Mouse (Mus musculus) lung, embryonic 16.5 days (tissue): ENCODE data around the gene Cd83. TPM values are rescaled to one million over a fixed set of nuclear protein-coding genes. Genes with fewer than 3 reads are reported as not detected.

Source experiments
- ATAC-seq: fragments of 200-750 bp; cut with Nextera tagmentation; 2 replicates; pipeline ENCODE4 v1.8.0; 2017; ENCODE audit warnings: low read depth, mild to moderate bottlenecking, moderate library complexity
- H3K27ac ChIP-seq: fragments of 300-500 bp; sonication (generic); 2 replicates; pipeline ENCODE4 v1.5.1; 2014; ENCODE audit warnings: mild to moderate bottlenecking, control low read depth, low read length
- H3K27me3 ChIP-seq: fragments of 300-500 bp; sonication (generic); 2 replicates; pipeline ENCODE4 v1.6.1; 2014; ENCODE audit warnings: low read depth, low read length, mixed read lengths; ENCODE audit not compliant: control insufficient read depth, insufficient read depth
- H3K36me3 ChIP-seq: fragments of 300-500 bp; sonication (generic); 2 replicates; pipeline ENCODE4 v1.6.1; 2014; ENCODE audit warnings: low read length; ENCODE audit not compliant: control insufficient read depth, insufficient read depth
- H3K4me1 ChIP-seq: fragments of 300-500 bp; sonication (generic); replicated peaks from 2 replicates; pipeline ENCODE4 v1.6.1; 2014; ENCODE audit warnings: low read length, mixed read lengths; ENCODE audit not compliant: control insufficient read depth, insufficient read depth
- H3K4me2 ChIP-seq: fragments of 300-500 bp; sonication (generic); 2 replicates; pipeline ENCODE4 v1.6.1; 2014; ENCODE audit warnings: low read depth, low read length, control low read depth
- H3K4me3 ChIP-seq: fragments of 300-500 bp; sonication (generic); 2 replicates; pipeline ENCODE4 v1.5.1; 2014; ENCODE audit warnings: mild to moderate bottlenecking, low read length, control low read depth
- H3K9ac ChIP-seq: fragments of 300-500 bp; sonication (generic); 2 replicates; pipeline ENCODE4 v1.6.1; 2014; ENCODE audit warnings: low read length, control low read depth
- H3K9me3 ChIP-seq: fragments of 300-500 bp; sonication (generic); 2 replicates; pipeline ENCODE4 v1.6.1; 2016; ENCODE audit warnings: low read length; ENCODE audit not compliant: control insufficient read depth
- WGBS: fragments of 180-500 bp; shearing (Covaris S2); extraction: QIAGEN DNeasy Blood & Tissue Kit; methylation state at CpG from one replicate; pipeline ENCODE4 v1.1.7; 2014; 5-methylcytosine and 5-hydroxymethylcytosine counted together
- polyA plus RNA-seq: library from polyadenylated mRNA; unstranded; fragments of >200 nt; fragmentation: Nextera tagmentation; extraction: Ambion mirVana; gene quantifications from 2 replicates; pipeline ENCODE4 v1.2.1, GENCODE M21; 2015

Gene Cd83
- polyA plus RNA-seq = 12.3 and 14.1 TPM in 2 replicates

DNA sequence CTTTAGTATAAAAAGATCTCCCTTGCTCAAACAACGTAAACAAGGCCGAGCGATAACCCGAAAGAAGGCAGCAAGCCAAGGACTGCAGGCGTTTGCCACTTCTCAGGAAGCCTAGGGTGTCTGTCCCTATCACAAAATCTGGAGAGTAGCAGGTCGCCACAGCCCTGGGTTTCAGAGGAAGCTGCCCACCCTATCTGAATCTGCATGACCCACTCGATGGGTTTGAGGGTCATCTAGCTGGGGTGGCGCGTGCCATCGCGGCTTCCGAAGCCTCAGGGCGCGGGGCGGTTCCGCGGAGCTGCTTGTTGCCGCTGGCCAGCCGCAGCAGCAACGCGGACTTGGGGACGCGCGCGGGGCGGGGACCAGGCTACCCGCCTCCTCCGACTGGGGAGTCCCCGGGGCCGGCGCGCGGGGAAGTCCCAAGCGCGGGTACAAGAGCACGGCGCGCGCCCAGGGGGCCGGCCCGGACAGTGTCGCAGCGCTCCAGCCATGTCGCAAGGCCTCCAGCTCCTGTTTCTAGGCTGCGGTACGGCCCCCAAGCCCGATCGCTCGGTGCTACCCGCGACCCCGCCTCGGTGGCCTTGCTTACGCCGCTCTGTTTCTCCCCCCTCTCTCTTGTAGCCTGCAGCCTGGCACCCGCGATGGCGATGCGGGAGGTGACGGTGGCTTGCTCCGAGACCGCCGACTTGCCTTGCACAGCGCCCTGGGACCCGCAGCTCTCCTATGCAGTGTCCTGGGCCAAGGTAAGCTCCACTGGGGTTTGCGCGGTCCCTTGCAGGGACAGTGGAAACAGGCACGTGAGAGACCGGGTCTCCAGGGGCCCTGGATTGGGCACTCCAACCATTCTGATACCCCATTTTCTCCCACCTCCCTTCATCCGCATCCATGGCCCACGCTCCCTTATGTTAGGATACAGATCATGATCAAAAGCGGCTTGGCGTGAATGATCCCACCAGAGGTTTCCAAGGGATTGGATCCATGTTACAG lies at the start of gene Cd83:
TSS of gene Cd83 (plus strand) at position 51 of the 987 bp plus-strand sequence.
- WGBS = 5% methylated on average over 67 of the region's 73 CpGs
- no peaks in the 10 kb centered on the region for H3K9me3 ChIP-seq
- H3K27me3 ChIP-seq = no peaks in the 10 kb centered on the region
- peak; percentile 88 for ATAC-seq
- H3K4me3 ChIP-seq = peak within 1 kb of the TSS; percentile 63
- no peaks in the 10 kb centered on the region for H3K36me3 ChIP-seq
- H3K4me1 ChIP-seq = peaks cover 25% of the 10 kb centered on the region
- H3K27ac ChIP-seq = peak within 1 kb of the TSS; percentile 29
- H3K4me2 ChIP-seq = peak within 1 kb of the TSS; percentile 97
- H3K9ac ChIP-seq = peak within 1 kb of the TSS; percentile 80

DNA sequence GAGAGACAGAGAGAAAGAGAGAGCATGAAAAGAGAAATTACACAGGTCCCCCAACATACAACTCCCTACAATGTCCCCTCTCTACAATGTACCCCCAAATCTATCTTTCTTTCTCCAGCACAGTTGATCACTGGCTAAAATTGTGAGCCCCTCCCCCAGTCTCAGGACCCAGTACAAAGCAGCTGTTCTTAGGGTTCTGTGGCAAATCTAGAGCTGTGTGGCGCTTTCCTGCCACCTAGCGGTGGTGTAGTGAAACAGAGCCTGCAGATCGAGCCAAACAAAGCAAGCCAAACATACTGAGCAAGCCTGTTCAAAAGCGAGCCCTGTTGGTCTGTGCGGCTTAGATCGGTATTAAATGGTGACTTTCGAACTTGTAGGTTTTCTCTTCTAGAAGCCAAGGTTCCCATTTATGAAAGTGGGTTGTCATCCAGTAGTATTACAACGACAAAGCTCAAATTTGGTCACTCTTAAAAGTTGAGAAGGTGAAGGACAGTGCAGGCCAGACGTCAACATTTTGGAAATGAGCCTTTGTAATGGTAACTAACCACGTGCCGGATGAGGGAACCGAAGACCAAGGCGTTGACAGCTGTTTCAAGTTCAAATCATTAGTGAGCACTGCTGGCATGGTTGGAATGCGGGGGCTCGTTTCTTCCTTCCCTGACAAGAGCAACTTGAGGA lies 44.8 kb upstream of the Cd83 start:
- Histone ChIP-seq H3K4me1 (peaks cover 3% of the 10 kb centered on the region; the same call in 1 of the 2 replicates), H3K27me3 (no peaks in the 10 kb centered on the region), H3K4me3 (no peak overlapping the region), H3K27ac (no peak overlapping the region), H3K4me2 (no peak overlapping the region), H3K9me3 (peaks cover 5% of the 10 kb centered on the region; the same call in 1 of the 2 replicates), H3K9ac (peak overlapping the region; percentile 44; the same call in 1 of the 2 replicates), H3K36me3 (no peaks in the 10 kb centered on the region)
- WGBS = 13% methylated on average over 15 of the region's 15 CpGs
- ATAC-seq = peak; percentile 88

DNA sequence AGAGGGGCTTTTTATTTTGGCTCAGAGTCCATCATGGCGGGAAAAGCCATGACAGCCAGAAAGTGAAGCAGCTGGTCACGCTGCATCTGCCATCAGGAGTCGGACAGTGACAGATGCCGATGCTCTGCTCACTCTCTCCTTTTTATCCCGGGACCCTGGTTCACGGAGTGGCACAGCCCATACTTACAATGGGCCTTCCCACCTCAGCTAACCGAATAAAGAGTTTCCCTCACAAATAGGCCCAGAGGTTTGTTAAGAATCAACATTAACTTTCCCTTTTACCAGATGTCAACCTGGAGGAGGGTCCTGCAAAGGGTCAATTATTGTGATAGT lies 44.3 kb upstream of the Cd83 start:
- Histone ChIP-seq H3K4me1 (peaks cover 3% of the 10 kb centered on the region; the same call in 1 of the 2 replicates), H3K4me2 (no peak overlapping the region), H3K27me3 (no peaks in the 10 kb centered on the region), H3K36me3 (no peaks in the 10 kb centered on the region), H3K9ac (no peak overlapping the region; the same call in 1 of the 2 replicates), H3K4me3 (no peak overlapping the region), H3K27ac (no peak overlapping the region), H3K9me3 (peaks cover 5% of the 10 kb centered on the region; the same call in 1 of the 2 replicates)
- ATAC-seq = no peak
- 55% methylated on average over 7 of the region's 7 CpGs for WGBS

DNA sequence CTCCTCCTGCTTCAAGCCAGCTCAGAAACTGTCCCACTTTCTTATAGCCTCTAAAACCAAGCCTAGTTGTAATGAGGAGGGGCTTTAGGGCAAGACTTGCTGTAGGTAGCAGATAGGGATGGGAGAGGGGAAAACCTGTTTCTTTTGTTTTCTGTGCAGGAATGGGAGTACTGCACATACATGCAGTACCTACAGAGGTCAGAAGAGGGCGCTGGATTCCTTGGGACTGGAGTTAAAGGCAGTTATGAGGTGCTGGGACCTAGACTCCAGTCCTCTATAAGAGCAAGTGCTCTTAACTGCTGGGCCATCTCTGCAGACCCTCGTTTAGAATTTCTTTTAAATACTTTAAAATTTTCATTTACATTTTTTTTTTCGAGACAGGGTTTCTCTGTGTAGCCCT lies 41.9 kb upstream of the Cd83 start:
- Histone ChIP-seq H3K27me3 (no peaks in the 10 kb centered on the region), H3K9me3 (peaks cover 5% of the 10 kb centered on the region; the same call in 1 of the 2 replicates), H3K36me3 (no peaks in the 10 kb centered on the region), H3K4me3 (no peak overlapping the region), H3K4me1 (peaks cover 3% of the 10 kb centered on the region; the same call in 1 of the 2 replicates), H3K4me2 (no peak overlapping the region), H3K9ac (no peak overlapping the region), H3K27ac (no peak overlapping the region)
- ATAC-seq = no peak
- WGBS = 58% methylated on average over 3 of the region's 3 CpGs

DNA sequence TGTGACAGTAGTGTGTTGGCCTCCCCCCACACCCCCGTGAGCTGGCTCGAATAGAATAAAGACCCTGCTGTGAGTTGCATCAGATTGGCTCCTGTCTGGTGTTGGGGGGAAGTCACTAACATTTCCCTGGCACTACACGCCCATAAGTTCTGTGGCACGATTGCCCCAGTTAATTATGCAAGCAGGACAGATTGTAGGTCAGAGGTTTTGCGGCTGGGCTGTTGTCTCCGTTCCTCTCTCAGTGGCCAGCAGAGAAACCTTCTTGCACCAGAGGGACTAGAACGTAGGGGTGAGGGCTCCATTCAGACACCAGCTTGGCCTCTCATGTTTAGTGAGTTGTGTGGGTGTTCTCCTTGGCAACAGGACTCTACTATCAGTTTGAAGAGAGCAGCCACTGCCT lies 40.3 kb upstream of the Cd83 start:
- peaks cover 5% of the 10 kb centered on the region; the same call in 1 of the 2 replicates for H3K9me3 ChIP-seq
- no peak overlapping the region for H3K4me2 ChIP-seq
- ATAC-seq = no peak
- WGBS = 80% methylated on average over 7 of the region's 7 CpGs
- no peaks in the 10 kb centered on the region for H3K27me3 ChIP-seq
- peaks cover 3% of the 10 kb centered on the region; the same call in 1 of the 2 replicates for H3K4me1 ChIP-seq
- H3K36me3 ChIP-seq = no peaks in the 10 kb centered on the region
- H3K27ac ChIP-seq = no peak overlapping the region
- no peak overlapping the region for H3K9ac ChIP-seq
- H3K4me3 ChIP-seq = no peak overlapping the region

DNA sequence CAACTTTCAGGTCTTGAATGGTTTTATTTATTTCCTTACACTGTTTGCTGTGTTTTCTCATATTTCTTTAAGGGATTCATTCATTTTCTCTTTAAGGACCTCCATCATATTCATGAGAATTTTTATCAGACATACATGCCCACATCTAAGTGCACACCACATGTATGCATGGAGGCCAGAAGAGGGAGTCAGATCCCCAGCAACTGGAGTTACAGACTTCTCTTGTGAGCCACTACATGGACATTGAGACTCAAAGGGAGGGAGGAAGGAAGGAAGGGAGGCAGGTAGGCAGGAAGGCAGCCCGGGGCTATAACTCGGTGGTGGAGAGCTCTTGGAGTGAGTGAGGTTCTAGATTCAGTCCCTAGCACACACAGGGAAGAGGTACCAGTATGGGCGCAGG lies 34.3 kb upstream of the Cd83 start:
- Histone ChIP-seq H3K36me3 (no peaks in the 10 kb centered on the region), H3K27ac (no peak overlapping the region), H3K4me1 (no peaks in the 10 kb centered on the region), H3K9me3 (no peaks in the 10 kb centered on the region), H3K27me3 (no peaks in the 10 kb centered on the region), H3K4me2 (no peak overlapping the region), H3K4me3 (no peak overlapping the region), H3K9ac (no peak overlapping the region)
- ATAC-seq = no peak
- 67% methylated on average over 3 of the region's 3 CpGs for WGBS

DNA sequence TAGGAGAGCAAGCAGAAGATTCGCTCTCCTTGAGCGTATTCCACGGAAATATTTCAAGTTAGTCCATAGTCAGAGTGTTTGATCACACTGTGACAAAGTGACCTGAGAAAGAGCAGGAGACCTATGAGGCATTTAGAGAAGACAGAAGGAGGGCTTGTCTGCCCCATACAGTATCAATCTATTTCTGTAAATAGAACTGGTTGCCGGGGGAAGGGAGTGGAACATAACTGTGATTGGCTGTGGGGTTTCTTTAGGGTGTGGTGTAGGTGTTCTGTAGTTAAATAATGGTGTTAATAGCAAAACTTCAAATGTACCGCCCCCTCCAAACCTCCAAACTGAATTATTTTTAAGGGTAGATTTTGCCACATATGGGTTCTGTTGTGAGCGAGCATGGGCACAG lies 33.6 kb upstream of the Cd83 start:
- Histone ChIP-seq H3K36me3 (no peaks in the 10 kb centered on the region), H3K4me1 (no peaks in the 10 kb centered on the region), H3K9me3 (no peaks in the 10 kb centered on the region), H3K27ac (no peak overlapping the region), H3K27me3 (no peaks in the 10 kb centered on the region), H3K4me3 (no peak overlapping the region), H3K9ac (no peak overlapping the region), H3K4me2 (no peak overlapping the region)
- 80% methylated on average over 6 of the region's 6 CpGs for WGBS
- no peak for ATAC-seq

DNA sequence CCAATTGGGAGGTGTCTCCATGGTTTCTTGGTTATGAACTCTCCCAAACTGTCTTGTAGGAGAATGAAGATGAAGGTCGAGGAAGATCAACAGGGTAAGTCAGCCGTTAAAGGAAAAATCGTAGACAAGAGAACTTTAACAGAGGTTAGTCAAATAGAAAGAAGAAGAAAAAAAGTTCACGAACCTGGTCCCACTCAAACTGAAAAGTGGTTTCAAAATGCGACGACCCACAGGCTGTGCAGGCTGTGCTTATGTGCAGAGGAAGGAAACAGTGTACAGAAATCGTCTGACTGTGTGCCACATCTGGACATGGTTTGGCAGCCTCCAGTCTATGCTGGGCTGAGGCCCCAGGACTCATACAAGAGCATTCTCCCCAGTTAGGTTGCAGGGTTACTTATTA lies 32.2 kb upstream of the Cd83 start:
- H3K4me1 ChIP-seq = no peaks in the 10 kb centered on the region
- ATAC-seq = no peak
- no peaks in the 10 kb centered on the region for H3K36me3 ChIP-seq
- H3K4me3 ChIP-seq = no peak overlapping the region
- WGBS = 55% methylated on average over 7 of the region's 7 CpGs
- H3K4me2 ChIP-seq = no peak overlapping the region
- no peaks in the 10 kb centered on the region for H3K9me3 ChIP-seq
- no peaks in the 10 kb centered on the region for H3K27me3 ChIP-seq
- no peak overlapping the region for H3K9ac ChIP-seq
- H3K27ac ChIP-seq = no peak overlapping the region

DNA sequence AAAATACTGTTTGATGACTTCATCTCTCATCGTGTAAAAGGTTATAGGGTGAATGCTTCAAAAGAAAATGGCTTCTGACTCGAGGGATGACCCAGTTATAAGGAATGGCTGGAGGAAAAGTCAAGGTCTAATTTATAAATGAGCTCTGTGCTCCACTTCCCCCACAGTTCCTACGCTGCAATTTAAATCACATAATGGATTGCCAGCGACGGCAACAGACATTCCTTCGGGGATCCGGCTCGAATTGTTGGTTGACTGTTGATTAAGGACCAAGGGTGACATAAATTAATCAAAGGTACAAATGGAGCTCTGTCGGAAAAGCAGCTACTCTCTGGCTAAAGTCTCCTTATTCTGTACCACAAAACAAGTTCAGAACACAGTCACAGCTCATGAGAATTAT lies 30.9 kb upstream of the Cd83 start:
- Histone ChIP-seq H3K9me3 (no peaks in the 10 kb centered on the region), H3K4me3 (no peak overlapping the region), H3K36me3 (no peaks in the 10 kb centered on the region), H3K4me2 (no peak overlapping the region), H3K4me1 (no peaks in the 10 kb centered on the region), H3K9ac (no peak overlapping the region), H3K27ac (no peak overlapping the region), H3K27me3 (no peaks in the 10 kb centered on the region)
- WGBS = 30% methylated on average over 9 of the region's 9 CpGs
- no peak for ATAC-seq
